Mouse (Mus musculus) lung, adult 2 months (tissue): ENCODE measurements at regions not wholly inside any gene's neighbourhood (a gene's known extent, or its start where the extent isn't known, plus 50 kb on each side); places are given as distances from the start of the nearest gene placed in this dataset.

ENCODE experiments used
- CTCF ChIP-seq: fragments of 200-500 bp; IDR thresholded peaks from 2 replicates; pipeline ENCODE4 v1.5.1; 2011; ENCODE audit warnings: mild to moderate bottlenecking, low read length, control low read depth; ENCODE audit not compliant: insufficient read depth
- POLR2A ChIP-seq: fragments of 200-500 bp; IDR thresholded peaks from 2 replicates; pipeline ENCODE4 v1.6.1; 2011; ENCODE audit warnings: low read depth, mild to moderate bottlenecking, control low read depth, low read length, borderline replicate concordance; ENCODE audit errors: extremely low read depth

GRCm38 (mm10) chr6:117542431-117542830, 298.5 kb upstream of the Zfp637 start:
- TF ChIP-seq CTCF (no peak), POLR2A (no peak)
